Mouse (Mus musculus) embryonic fibroblast, embryonic 13.5 days (primary cell): ENCODE measurements at regions not wholly inside any gene's neighbourhood (a gene's known extent, or its start where the extent isn't known, plus 50 kb on each side); places are given as distances from the start of the nearest gene placed in this dataset.

Experiments used
- H3K27ac ChIP-seq: 2 replicates; pipeline ENCODE4 v1.5.1; 2012; ENCODE audit warnings: low read length, control low read depth, inconsistent platforms; ENCODE audit not compliant: insufficient read depth
- H3K4me1 ChIP-seq: 2 replicates; pipeline ENCODE4 v1.6.1; 2011; ENCODE audit warnings: low read length; ENCODE audit not compliant: control insufficient read depth, insufficient read depth
- H3K4me3 ChIP-seq: 2 replicates; pipeline ENCODE4 v1.5.1; 2011; ENCODE audit warnings: mild to moderate bottlenecking, control low read depth, low read length; ENCODE audit not compliant: insufficient read depth
- CTCF ChIP-seq: IDR thresholded peaks from 2 replicates; pipeline ENCODE4 v1.5.1; 2011; ENCODE audit warnings: mild to moderate bottlenecking, control low read depth, low read length, moderate library complexity, borderline replicate concordance; ENCODE audit not compliant: insufficient read depth
- POLR2A ChIP-seq: IDR thresholded peaks from 2 replicates; pipeline ENCODE4 v1.6.1; 2011; ENCODE audit warnings: low read depth, mild to moderate bottlenecking, control low read depth, low read length, moderate library complexity

DNA sequence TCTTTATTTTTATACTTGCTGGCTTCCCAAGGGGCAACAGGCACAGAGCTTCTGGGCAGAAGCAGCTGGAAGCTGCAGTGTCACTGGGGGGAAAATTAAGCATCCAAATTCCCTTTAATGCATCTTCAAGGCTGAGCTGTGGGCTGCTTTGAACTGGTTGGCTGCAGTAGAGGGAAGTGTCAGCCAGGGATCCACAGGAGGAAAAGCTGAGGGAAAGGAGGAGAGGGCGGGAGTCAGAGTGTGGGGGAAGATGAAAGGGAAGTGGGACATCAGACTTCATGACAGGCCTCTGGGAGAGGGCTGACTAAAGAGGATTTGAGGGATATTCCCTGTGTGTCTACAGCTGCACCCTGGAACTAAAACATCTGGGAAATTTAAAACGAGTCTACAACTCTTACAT, 77.6 kb downstream of the Cd24a start:
- TF ChIP-seq CTCF (no peak), POLR2A (no peak)
- no peak overlapping the region for H3K4me3 ChIP-seq
- H3K27ac ChIP-seq, result no peak overlapping the region
- H3K4me1 ChIP-seq, result peaks cover 4% of the 10 kb centered on the region; the same call in 1 of the 2 replicates

DNA sequence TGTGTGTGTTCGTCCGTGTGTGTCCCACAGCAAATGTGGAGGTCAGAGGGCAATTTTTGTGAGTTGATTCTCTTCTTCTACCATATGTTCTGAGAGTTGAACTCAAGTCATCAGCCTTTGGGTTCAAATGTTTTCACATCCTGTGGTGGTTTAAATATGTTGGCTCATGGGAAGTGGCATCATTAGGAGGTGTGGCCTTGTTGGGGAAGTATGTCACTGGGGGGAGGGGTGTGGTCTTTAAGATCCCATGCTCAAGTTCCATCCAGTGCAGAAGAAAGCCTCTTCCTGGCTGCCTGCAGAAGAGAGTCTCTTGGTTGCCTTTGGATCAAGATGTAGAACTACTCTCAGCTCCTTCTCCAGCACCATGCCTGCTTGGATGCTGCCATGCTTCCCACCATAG, 78.1 kb downstream of the Cd24a start:
- Histone ChIP-seq H3K4me1 (peaks cover 4% of the 10 kb centered on the region; the same call in 1 of the 2 replicates), H3K27ac (no peak overlapping the region), H3K4me3 (no peak overlapping the region)
- TF ChIP-seq POLR2A (no peak), CTCF (no peak)

DNA sequence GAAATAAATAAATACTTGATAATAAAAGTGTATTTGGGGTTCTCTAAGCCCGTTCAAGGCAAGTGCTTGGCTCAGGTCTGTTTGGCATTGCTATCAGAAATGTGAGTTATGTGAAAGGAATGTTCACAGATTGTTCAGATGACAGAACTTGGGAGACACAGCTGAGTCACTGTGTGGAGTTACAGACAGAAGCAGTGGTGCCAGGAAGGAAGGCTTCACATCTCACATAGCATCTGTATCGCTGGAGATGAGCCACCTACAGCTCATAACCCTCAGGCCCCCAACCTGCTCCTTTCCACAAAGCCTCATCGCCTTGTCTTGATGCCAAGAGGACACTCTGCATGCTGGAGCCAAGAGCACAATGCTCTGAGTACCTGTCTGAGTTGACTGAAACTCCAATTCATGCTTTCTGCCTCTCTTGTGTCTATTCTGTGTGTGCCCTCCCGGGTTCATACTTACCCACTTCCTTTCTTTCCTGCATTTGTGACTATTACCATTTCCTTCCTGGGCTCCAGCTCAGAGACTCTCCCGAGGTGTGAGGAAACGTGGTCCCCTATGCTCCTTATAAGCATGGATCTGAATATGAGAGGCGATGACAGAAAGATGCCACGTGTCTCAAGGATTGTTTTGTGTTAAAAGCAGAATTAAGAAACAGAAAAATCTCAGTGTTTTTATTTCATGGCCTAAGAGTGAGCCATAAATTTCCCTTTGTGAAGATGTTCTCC, 79.6 kb downstream of the Cd24a start:
- Histone ChIP-seq H3K4me3 (no peak overlapping the region), H3K4me1 (peaks cover 4% of the 10 kb centered on the region; the same call in 1 of the 2 replicates), H3K27ac (no peak overlapping the region)
- TF ChIP-seq POLR2A (no peak), CTCF (no peak)

DNA sequence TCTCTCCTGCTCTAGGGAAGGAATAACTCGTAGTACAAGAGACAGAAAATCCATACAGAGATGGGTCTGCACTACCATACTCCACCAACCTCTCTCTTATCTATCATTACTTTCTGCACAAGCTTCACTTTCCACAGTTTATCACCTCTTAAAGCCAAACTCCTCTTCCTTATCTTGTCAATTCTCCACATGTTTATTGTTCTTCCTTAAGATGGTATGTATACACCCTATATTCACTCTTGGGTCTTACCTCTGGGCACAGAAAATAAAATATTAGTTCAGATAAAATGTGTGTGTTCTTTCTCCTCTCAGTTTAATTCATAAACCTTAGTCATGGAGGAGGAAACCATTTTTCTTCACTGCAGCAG, 80.1 kb downstream of the Cd24a start:
- no peak overlapping the region for H3K27ac ChIP-seq
- no peak overlapping the region for H3K4me3 ChIP-seq
- H3K4me1 ChIP-seq, result peaks cover 4% of the 10 kb centered on the region; the same call in 1 of the 2 replicates
- TF ChIP-seq POLR2A (no peak), CTCF (no peak)

DNA sequence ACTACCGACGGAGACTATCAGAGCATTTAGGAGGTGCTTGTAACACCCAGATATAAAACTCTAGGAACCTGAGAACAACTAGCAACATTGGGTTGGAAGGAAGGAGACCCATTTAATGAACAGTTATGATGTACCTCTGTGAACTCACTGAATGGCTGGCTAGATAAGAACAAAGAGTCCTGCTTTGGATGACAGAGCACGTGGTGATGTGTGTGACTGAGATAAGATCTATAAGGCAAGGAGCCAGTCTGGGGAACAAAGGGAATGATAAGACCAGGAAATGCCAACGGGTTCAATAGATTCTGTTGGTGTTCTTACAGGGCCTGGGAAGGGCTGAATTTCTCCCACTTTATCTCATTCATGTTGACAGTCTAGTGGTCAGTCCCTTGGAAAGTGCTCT, 86.8 kb downstream of the Cd24a start:
- Histone ChIP-seq H3K4me1 (no peaks in the 10 kb centered on the region), H3K4me3 (no peak overlapping the region), H3K27ac (no peak overlapping the region)
- TF ChIP-seq POLR2A, result no peak
- TF ChIP-seq CTCF, result no peak

DNA sequence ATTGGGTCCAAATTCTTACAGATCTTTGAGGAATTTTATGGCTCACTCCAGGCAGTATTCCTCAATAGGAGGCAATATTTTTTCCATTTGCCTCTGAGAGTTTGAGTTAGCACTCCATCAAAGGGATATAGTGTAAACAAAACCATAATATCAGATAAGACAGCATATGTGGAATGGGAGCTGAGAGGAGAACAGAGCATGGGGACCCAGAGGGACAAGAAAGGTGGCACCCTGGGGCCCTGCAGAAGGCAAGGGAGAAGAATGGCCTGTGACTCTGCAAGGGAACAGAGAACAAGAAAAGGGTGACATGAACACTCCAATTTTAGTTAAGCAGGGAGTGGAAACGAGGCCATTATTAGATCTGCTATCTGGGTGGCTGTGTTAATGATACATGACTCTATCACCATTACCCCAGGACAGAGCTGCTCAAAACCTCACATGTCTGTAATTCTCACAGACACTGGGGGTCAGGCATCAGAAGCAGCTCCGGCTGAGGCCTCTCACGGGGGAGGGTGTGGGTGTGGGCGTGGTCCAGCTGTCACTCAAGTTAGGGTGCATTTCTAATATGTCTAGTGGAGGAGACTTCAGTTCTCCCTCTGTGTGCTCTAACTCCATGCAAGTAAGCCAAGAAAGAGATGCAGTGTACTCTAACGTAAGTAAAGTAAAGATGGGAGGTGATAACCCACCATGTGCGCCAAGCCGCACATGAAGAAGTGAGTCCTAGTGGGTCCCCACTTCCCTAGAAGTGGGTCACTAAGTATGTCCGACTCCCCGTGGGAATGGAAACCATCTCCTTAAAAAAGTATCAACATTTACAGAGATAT, 88.4 kb downstream of the Cd24a start:
- no peaks in the 10 kb centered on the region for H3K4me1 ChIP-seq
- H3K27ac ChIP-seq, result no peak overlapping the region
- no peak overlapping the region for H3K4me3 ChIP-seq
- TF ChIP-seq POLR2A (no peak), CTCF (no peak)

DNA sequence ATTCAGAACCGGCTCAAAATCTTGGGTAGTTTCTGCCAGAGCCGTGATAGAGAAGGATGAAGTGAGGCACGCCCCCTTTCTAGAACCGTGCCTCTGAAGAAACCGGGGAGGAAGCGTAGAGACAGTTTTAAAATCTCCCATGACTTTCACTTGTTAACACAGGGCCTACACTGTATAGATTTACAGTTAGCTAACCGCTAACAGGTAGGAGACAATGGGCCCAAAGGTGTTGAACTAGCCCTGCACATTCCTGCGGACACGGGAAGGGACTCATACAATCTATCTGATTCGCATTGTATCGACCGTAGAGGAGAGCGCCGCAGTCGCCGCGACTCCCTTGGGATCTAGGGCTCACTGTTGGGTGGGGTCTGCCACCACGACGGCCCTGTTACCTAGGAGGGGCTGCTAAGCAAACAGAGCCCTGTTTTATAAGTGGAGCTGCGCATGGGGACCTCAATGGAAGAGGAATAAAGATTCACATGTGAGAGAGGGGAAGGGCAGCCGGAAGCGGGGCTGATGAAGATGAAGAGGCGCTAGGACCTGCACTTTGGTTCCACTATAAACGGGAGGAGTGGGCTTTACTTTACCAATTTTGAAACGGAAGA, 89.1 kb downstream of the Cd24a start:
- H3K4me1 ChIP-seq, result no peaks in the 10 kb centered on the region
- TF ChIP-seq POLR2A (no peak), CTCF (no peak)
- no peak overlapping the region for H3K27ac ChIP-seq
- H3K4me3 ChIP-seq, result no peak overlapping the region

DNA sequence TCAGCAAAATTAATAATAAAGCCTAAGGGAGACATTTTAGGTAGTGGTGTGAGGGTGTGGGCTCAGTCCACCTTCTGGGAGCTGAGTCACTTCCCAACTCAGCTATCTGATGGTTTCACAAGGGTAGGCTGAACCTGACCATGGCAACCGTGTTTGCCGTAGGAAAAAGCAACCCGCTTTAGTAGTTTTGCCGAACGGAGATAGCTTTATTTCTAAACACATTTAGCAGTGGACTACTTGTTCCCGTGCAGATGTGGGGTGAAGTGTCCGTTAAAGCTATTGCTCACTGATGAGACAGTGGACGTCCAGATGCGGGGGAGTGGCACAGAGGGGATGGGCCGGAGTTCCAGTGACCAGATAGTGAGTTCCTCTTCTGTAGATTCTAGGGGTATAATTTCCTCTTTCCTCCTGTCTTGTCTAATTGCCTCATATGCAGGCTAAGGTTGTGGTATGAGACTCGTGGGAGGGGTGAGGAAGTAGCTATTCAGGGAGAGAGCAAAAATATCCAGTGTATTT, 89.7 kb downstream of the Cd24a start:
- Histone ChIP-seq H3K4me1 (no peaks in the 10 kb centered on the region), H3K4me3 (no peak overlapping the region), H3K27ac (no peak overlapping the region)
- no peak for TF ChIP-seq CTCF
- no peak for TF ChIP-seq POLR2A

DNA sequence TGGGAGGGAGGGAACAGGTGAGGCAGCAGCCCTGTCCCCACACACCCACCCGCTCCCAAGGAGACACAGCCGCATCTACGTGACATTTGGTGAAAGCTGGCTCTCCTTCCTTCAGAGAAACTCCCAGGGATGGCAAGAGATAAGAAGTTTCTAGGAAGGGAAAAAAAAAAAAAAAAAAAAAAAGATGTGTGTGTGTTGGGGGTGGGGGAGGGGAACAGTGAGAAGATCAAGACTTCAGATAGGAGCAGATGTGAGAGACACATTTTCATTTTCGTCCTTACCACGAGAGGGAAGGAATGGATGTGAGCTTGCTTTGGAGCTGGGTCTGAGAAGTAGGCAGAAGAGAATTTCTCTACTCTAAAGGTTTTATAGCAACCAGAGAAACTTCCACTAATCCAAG, 91.4 kb downstream of the Cd24a start:
- Histone ChIP-seq H3K4me3 (no peak overlapping the region), H3K4me1 (no peaks in the 10 kb centered on the region), H3K27ac (no peak overlapping the region)
- TF ChIP-seq POLR2A, result no peak
- no peak for TF ChIP-seq CTCF
